Mouse (Mus musculus): ENCODE data around the gene Nxpe5.

DNA sequence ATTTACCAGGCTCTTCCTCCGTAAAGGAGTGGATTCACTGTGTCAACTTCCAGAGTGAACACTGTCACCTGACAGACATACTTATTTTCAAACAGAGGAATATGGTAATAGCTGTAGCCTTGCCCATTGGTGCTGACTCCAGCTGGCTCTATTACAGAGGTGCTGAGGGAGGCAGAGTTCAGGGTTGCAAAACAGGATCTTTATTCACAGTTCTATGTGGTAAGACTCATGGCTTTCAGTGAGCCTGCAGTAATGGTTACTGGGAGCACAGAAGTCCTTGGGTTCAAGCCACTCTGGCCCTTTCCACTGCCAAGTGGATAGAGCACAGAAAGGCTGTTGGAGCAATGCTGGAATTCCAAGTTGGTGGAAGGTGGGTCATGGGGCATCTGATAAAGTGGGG, 18.4 kb upstream of the Nxpe5 start:
- TF ChIP-seq CTCF (IDR thresholded peaks at IDR 0.05; ENCODE audit: extremely low read depth, insufficient read depth, insufficient read length, insufficient replicate concordance) (no peak), POLR2A (IDR thresholded peaks at IDR 0.05; ENCODE audit: low read depth, low read length) (no peak)

Data from spleen, adult 2 months (tissue).